Mouse (Mus musculus): ENCODE results near the gene Folr1. TPM values are rescaled to one million over a fixed set of nuclear protein-coding genes. Genes with fewer than 3 reads are reported as not detected.

The Folr1 gene
- polyA plus RNA-seq, 1 experiment from 2014 or later = 1.1 TPM

- no peaks in the 10 kb centered on the region for H3K4me1 ChIP-seq (ENCODE audit: control insufficient read depth, insufficient read depth, low read length)
- 56% methylated on average over 6 of the region's 6 CpGs for WGBS
- no peak overlapping the region for H3K9ac ChIP-seq (replicated peaks; ENCODE audit: low read depth, low read length)
- no peaks in the 10 kb centered on the region for H3K36me3 ChIP-seq (ENCODE audit: control insufficient read depth, insufficient read depth, low read length)
- no peak for ATAC-seq (ENCODE audit: insufficient number of reproducible peaks, insufficient read depth, low FRiP score, low read depth)
- no peak overlapping the region for H3K4me2 ChIP-seq (replicated peaks; ENCODE audit: low read depth, low read length)
- no peaks in the 10 kb centered on the region for H3K9me3 ChIP-seq (ENCODE audit: control insufficient read depth, low read depth, low read length)
- H3K27ac ChIP-seq (ENCODE audit: low read length) = no peak overlapping the region
- no peak overlapping the region for H3K4me3 ChIP-seq (ENCODE audit: low read depth, low read length)
- no peaks in the 10 kb centered on the region for H3K27me3 ChIP-seq (ENCODE audit: control insufficient read depth, insufficient read depth, low read length)
Observed at GRCm38 (mm10) chr7:101844186-101844585, 26.4 kb downstream of the Folr1 start.

DNA sequence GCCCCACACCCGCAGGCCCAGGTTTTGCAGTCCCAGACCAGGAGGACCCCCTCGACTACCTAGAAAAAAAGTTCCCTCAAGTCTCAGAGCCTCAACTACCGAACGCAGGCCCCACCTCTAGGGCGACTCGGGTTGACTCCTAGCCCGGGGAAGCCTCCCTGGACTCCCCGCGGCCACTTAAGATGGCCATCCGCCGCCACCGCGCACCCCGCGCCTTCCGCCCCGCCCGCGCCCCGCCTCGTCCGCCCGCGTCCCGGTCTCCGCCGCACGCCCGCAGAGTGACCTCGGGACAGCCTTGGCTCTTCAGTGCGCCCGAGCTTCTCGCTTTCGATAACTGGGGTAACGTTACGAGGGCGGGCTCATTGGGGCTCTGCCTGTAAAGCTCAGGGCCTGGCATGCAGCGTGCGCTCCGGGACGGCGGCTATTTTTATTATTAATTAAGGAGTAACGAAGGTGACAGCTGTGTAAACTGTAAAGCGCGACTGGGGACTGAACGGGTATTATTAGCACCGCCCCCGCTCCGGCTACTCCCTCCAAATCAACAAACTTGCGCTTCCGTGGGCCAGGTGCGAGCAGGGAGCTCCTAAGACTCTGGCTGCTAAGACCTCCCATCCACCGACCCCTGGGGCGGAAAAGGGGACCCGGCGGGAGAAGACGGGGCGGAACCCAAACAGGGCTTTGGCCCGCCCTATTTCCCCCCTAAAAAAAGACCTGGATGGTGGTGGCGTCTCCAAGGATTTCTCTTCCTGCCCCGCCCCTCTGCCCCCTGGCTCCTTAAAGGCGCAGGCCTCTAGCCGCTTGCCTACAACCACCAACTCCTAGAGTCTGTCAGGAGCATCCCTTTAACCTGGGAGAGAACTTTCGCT is 32.7 kb downstream of the Folr1 start, which contains the start of gene Inppl1:
TSS of gene Inppl1 (minus strand) at position 624 of the 866 bp plus-strand sequence.
- Histone ChIP-seq H3K4me3 (ENCODE audit: low read depth, low read length) (peak within 1 kb of the TSS; percentile 94), H3K4me1 (ENCODE audit: control insufficient read depth, insufficient read depth, low read length) (peaks cover 17% of the 10 kb centered on the region), H3K36me3 (ENCODE audit: control insufficient read depth, insufficient read depth, low read length) (peaks cover 11% of the 10 kb centered on the region), H3K27me3 (ENCODE audit: control insufficient read depth, insufficient read depth, low read length) (no peaks in the 10 kb centered on the region), H3K9me3 (ENCODE audit: control insufficient read depth, low read depth, low read length) (no peaks in the 10 kb centered on the region), H3K9ac (replicated peaks; ENCODE audit: low read depth, low read length) (peak within 1 kb of the TSS; percentile 94), H3K4me2 (replicated peaks; ENCODE audit: low read depth, low read length) (peak within 1 kb of the TSS; percentile 57), H3K27ac (ENCODE audit: low read length) (peak within 1 kb of the TSS; percentile 98)
- ATAC-seq (ENCODE audit: insufficient number of reproducible peaks, insufficient read depth, low FRiP score, low read depth) = peak; percentile 89
- under 1% methylated on average over 64 of the region's 64 CpGs for WGBS

GRCm38 (mm10) chr7:101837154-101837605 is 33.4 kb downstream of the Folr1 start:
- H3K4me2 ChIP-seq (replicated peaks; ENCODE audit: low read depth, low read length) = peak overlapping the region; percentile 57
- H3K4me1 ChIP-seq (ENCODE audit: control insufficient read depth, insufficient read depth, low read length) = peaks cover 17% of the 10 kb centered on the region
- H3K36me3 ChIP-seq (ENCODE audit: control insufficient read depth, insufficient read depth, low read length) = peaks cover 18% of the 10 kb centered on the region
- H3K4me3 ChIP-seq (ENCODE audit: low read depth, low read length) = peak overlapping the region; percentile 94
- ATAC-seq (ENCODE audit: insufficient number of reproducible peaks, insufficient read depth, low FRiP score, low read depth) = 0 out of 2 replicates have a peak, but pooled peaks have one; percentile 1
- peak overlapping the region; percentile 98 for H3K27ac ChIP-seq (ENCODE audit: low read length)
- WGBS = under 1% methylated on average over 20 of the region's 20 CpGs
- H3K27me3 ChIP-seq (ENCODE audit: control insufficient read depth, insufficient read depth, low read length) = no peaks in the 10 kb centered on the region
- no peaks in the 10 kb centered on the region for H3K9me3 ChIP-seq (ENCODE audit: control insufficient read depth, low read depth, low read length)
- H3K9ac ChIP-seq (replicated peaks; ENCODE audit: low read depth, low read length) = peak overlapping the region; percentile 94

DNA sequence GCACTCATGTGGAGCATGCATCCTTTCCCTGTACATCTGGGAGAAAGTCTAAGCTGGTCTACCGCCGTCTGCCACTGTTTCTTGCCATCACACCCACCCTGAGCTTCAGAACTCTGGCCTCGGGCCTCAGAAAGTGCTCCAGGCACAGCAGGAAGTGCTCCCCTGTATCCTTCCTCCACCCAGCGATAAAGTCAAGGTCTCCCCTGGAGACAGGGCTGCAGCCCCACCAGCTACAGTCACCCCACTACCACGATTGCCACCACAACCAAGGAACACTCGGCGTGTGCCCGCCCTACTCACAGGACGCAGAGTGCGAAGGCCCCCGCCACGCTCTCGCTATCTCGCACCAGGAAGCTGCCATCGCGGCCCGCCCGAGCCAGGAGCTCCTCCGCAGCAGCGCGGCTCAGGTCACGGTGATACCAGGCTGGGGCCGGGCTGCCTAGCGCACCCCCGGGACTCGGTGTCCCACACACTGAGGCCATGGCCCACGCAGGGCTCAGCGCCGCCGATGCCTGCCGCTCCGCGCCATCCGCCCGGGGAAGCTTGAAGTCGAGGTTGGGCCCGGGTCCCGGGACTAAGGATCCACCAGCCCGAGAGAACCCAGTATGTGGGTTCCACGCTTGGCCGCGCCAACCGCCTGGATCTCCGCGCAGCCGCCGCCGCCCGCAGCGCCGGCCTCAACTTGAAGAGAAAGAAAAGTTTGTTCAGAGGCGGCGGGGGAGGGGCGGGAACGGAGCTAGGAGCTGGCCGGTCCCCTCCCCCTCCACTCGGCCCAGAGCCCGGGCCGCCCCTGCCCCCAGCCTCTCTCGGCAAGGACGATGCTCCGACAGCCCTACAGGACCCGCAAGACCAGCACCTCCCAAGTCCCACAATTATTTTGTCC is 34.1 kb downstream of the Folr1 start:
- H3K4me2 ChIP-seq (replicated peaks; ENCODE audit: low read depth, low read length) = peak overlapping the region; percentile 57
- ATAC-seq (ENCODE audit: insufficient number of reproducible peaks, insufficient read depth, low FRiP score, low read depth) = peak; percentile 53; the same call in 1 of the 2 replicates
- under 1% methylated on average over 63 of the region's 63 CpGs for WGBS
- peak overlapping the region; percentile 94 for H3K4me3 ChIP-seq (ENCODE audit: low read depth, low read length)
- peaks cover 17% of the 10 kb centered on the region for H3K4me1 ChIP-seq (ENCODE audit: control insufficient read depth, insufficient read depth, low read length)
- peaks cover 24% of the 10 kb centered on the region for H3K36me3 ChIP-seq (ENCODE audit: control insufficient read depth, insufficient read depth, low read length)
- H3K27me3 ChIP-seq (ENCODE audit: control insufficient read depth, insufficient read depth, low read length) = no peaks in the 10 kb centered on the region
- peak overlapping the region; percentile 94 for H3K9ac ChIP-seq (replicated peaks; ENCODE audit: low read depth, low read length)
- H3K9me3 ChIP-seq (ENCODE audit: control insufficient read depth, low read depth, low read length) = no peaks in the 10 kb centered on the region
- peak overlapping the region; percentile 98 for H3K27ac ChIP-seq (ENCODE audit: low read length)

DNA sequence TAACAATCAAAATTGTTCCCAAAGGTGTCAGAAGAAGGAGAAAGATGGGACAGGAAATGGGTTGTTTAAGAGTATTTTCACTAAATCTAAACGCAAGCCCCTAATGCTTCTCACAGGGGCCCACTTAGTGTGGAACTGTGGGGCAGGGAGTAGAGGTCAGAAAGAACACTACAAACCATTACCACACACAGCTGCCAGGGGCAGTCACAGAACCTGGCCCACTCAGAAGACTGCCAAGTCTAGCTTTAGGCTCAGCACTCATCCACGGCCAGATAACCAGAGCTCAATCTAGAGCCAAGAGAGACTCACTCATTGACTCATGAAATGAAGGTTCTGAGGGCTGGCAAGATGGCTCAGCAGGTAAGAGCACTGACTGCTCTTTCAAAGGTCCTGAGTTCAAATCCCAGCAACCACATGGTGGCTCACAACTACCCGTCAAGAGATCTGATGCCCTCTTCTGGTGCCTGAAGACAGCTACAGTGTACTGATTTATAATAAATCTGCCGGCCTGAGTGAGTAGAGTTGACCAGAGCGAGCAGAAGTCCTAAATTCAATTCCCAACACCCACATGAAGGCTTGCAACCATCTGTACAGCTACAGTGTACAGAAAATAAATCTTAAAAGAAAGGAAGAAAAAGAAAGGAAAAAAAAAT is 35.0 kb downstream of the Folr1 start:
- 22% methylated on average over 5 of the region's 5 CpGs for WGBS
- ATAC-seq (ENCODE audit: insufficient number of reproducible peaks, insufficient read depth, low FRiP score, low read depth) = no peak

GRCm38 (mm10) chr7:101834903-101835302 is 35.7 kb downstream of the Folr1 start:
- peaks cover 40% of the 10 kb centered on the region for H3K36me3 ChIP-seq (ENCODE audit: control insufficient read depth, insufficient read depth, low read length)
- peak overlapping the region; percentile 94; the same call in 1 of the 2 replicates for H3K4me3 ChIP-seq (ENCODE audit: low read depth, low read length)
- no peak for ATAC-seq (ENCODE audit: insufficient number of reproducible peaks, insufficient read depth, low FRiP score, low read depth)
- H3K9me3 ChIP-seq (ENCODE audit: control insufficient read depth, low read depth, low read length) = no peaks in the 10 kb centered on the region
- H3K27me3 ChIP-seq (ENCODE audit: control insufficient read depth, insufficient read depth, low read length) = no peaks in the 10 kb centered on the region
- peaks cover 17% of the 10 kb centered on the region for H3K4me1 ChIP-seq (ENCODE audit: control insufficient read depth, insufficient read depth, low read length)
- 45% methylated on average over 3 of the region's 3 CpGs for WGBS
- no peak overlapping the region for H3K9ac ChIP-seq (replicated peaks; ENCODE audit: low read depth, low read length)
- no peak overlapping the region for H3K27ac ChIP-seq (ENCODE audit: low read length)
- H3K4me2 ChIP-seq (replicated peaks; ENCODE audit: low read depth, low read length) = peak overlapping the region; percentile 57

More for the DNA sequence above, 35.0 kb downstream of the Folr1 start:
- peaks cover 17% of the 10 kb centered on the region for H3K4me1 ChIP-seq (ENCODE audit: control insufficient read depth, insufficient read depth, low read length)
- H3K4me3 ChIP-seq (ENCODE audit: low read depth, low read length) = peak overlapping the region; percentile 94
- H3K9ac ChIP-seq (replicated peaks; ENCODE audit: low read depth, low read length) = peak overlapping the region; percentile 94; the same call in 1 of the 2 replicates
- H3K9me3 ChIP-seq (ENCODE audit: control insufficient read depth, low read depth, low read length) = no peaks in the 10 kb centered on the region
- no peaks in the 10 kb centered on the region for H3K27me3 ChIP-seq (ENCODE audit: control insufficient read depth, insufficient read depth, low read length)
- peaks cover 33% of the 10 kb centered on the region for H3K36me3 ChIP-seq (ENCODE audit: control insufficient read depth, insufficient read depth, low read length)
- H3K4me2 ChIP-seq (replicated peaks; ENCODE audit: low read depth, low read length) = peak overlapping the region; percentile 57
- H3K27ac ChIP-seq (ENCODE audit: low read length) = peak overlapping the region; percentile 98

DNA sequence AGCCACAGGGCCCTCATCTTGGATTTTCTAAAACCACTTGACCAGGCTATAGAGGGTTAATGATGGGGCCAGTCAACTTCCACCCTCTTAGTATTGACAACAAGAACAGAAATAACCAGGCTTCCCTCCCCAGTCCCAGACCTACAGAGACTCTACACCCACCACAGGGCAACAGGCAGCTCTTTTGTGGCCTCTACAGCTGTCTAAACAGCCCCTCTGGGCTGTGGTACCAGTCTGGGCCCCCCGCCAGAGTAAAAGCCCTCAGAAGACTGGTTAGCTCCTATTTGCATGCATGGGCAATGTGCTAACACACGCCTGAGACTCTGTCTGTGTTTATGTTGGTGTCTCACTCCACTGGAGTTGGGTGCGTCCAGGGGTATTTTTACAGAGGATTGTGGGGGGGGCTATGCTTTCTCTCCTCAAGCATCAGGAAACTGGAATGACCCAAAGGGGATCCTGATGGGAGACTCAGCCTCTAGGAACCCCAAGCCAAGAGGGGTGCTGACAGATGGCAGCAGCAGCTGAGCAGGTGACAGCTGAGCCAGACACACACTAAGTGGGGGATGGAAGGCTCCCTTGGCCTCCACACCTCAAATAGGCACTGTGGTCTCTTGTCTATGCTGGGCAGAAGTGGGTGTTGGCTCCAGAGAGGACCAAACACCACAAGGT is 36.5 kb downstream of the Folr1 start:
- Histone ChIP-seq H3K36me3 (ENCODE audit: control insufficient read depth, insufficient read depth, low read length) (peaks cover 48% of the 10 kb centered on the region), H3K4me2 (replicated peaks; ENCODE audit: low read depth, low read length) (no peak overlapping the region), H3K9ac (replicated peaks; ENCODE audit: low read depth, low read length) (no peak overlapping the region), H3K27me3 (ENCODE audit: control insufficient read depth, insufficient read depth, low read length) (no peaks in the 10 kb centered on the region), H3K4me1 (ENCODE audit: control insufficient read depth, insufficient read depth, low read length) (peaks cover 17% of the 10 kb centered on the region), H3K4me3 (ENCODE audit: low read depth, low read length) (no peak overlapping the region), H3K27ac (ENCODE audit: low read length) (no peak overlapping the region), H3K9me3 (ENCODE audit: control insufficient read depth, low read depth, low read length) (no peaks in the 10 kb centered on the region)
- WGBS = 53% methylated on average over 3 of the region's 3 CpGs
- no peak for ATAC-seq (ENCODE audit: insufficient number of reproducible peaks, insufficient read depth, low FRiP score, low read depth)
